Mouse (Mus musculus): ENCODE measurements around the gene Msx1.

GRCm38 (mm10) chr5:37829926-37830325 is 5.5 kb upstream of the Msx1 start:
- TF ChIP-seq CTCF (IDR thresholded peaks at IDR 0.05; ENCODE audit: insufficient read depth, low read length), result no peak
- no peak for TF ChIP-seq POLR2A (IDR thresholded peaks at IDR 0.05; ENCODE audit: borderline replicate concordance, extremely low read depth, low read depth, low read length)
